Mouse (Mus musculus) spleen, adult 2 months (tissue): ENCODE measurements around the gene Plcb4. TPM values are rescaled to one million over a fixed set of nuclear protein-coding genes. Genes with fewer than 3 reads are reported as not detected.

Experiments
- DNase-seq, 2 experiments: peaks; one replicate each; pipeline versions ENCODE4 v3.0.0 to v3.0.0-alpha.2; 2012 to 2021; ENCODE audit warnings: low spot score in 2 of 2, low read depth in 1 of 2
- H3K27ac ChIP-seq: fragments of 200-500 bp; 2 replicates; pipeline ENCODE4 v1.5.1; 2012; ENCODE audit warnings: low read length, inconsistent platforms; ENCODE audit not compliant: insufficient read depth
- H3K27me3 ChIP-seq: fragments of 200-500 bp; 2 replicates; pipeline ENCODE4 v1.6.1; 2012; ENCODE audit warnings: mild to moderate bottlenecking, moderate library complexity, low read length, inconsistent platforms; ENCODE audit not compliant: control insufficient read depth, insufficient read depth
- H3K36me3 ChIP-seq: fragments of 200-500 bp; 2 replicates; pipeline ENCODE4 v1.6.1; 2012; ENCODE audit warnings: mild to moderate bottlenecking, low read length, inconsistent platforms; ENCODE audit not compliant: control insufficient read depth, insufficient read depth
- H3K4me1 ChIP-seq: fragments of 200-500 bp; 2 replicates; pipeline ENCODE4 v1.6.1; 2011; ENCODE audit warnings: inconsistent platforms; ENCODE audit not compliant: control insufficient read depth, insufficient read depth, insufficient read length
- H3K4me3 ChIP-seq: fragments of 200-500 bp; 2 replicates; pipeline ENCODE4 v1.5.1; 2011; ENCODE audit warnings: mild to moderate bottlenecking, inconsistent platforms; ENCODE audit not compliant: insufficient read depth, insufficient read length; ENCODE audit errors: extremely low read depth
- CTCF ChIP-seq: fragments of 200-500 bp; IDR thresholded peaks from 2 replicates; pipeline ENCODE4 v1.5.1; 2011; ENCODE audit warnings: mild to moderate bottlenecking, inconsistent platforms; ENCODE audit not compliant: insufficient read depth, insufficient read length, insufficient replicate concordance; ENCODE audit errors: extremely low read depth
- POLR2A ChIP-seq: fragments of 200-500 bp; IDR thresholded peaks from 2 replicates; pipeline ENCODE4 v1.6.1; 2011; ENCODE audit warnings: low read depth, low read length, inconsistent platforms
- WGBS: fragments of 180-500 bp; shearing (Covaris S2); methylation state at CpG from one replicate; pipeline ENCODE4 v1.1.7; 2018; 5-methylcytosine and 5-hydroxymethylcytosine counted together
- polyA plus RNA-seq: library from polyadenylated mRNA; depleted of rRNA; stranded (reverse); fragments of >200 nt; gene quantifications from 2 replicates; pipeline ENCODE4 v1.2.3, GENCODE M21; 2012

The Plcb4 gene
- polyA plus RNA-seq, 1 experiment: 2.4 TPM

- 92% methylated on average over 6 of the region's 6 CpGs for WGBS
These were observed 216.7 kb downstream of the Plcb4 start for GRCm38 (mm10) chr2:135875549-135875948.

GRCm38 (mm10) chr2:135879356-135879755, 220.5 kb downstream of the Plcb4 start:
- TF ChIP-seq CTCF (no peak), POLR2A (no peak)
- H3K4me1 ChIP-seq: no peaks in the 10 kb centered on the region
- no peak overlapping the region for H3K27ac ChIP-seq
- no peak overlapping the region for H3K4me3 ChIP-seq
- no peaks in the 10 kb centered on the region for H3K36me3 ChIP-seq
- no peaks in the 10 kb centered on the region for H3K27me3 ChIP-seq
- no peak for DNase-seq
- whole genome bisulfite sequencing: 89% methylated on average over 7 of the region's 7 CpGs

More at GRCm38 (mm10) chr2:135875549-135875948, 216.7 kb downstream of the Plcb4 start:
- Histone ChIP-seq H3K4me3 (no peak overlapping the region), H3K4me1 (no peaks in the 10 kb centered on the region), H3K36me3 (no peaks in the 10 kb centered on the region), H3K27me3 (no peaks in the 10 kb centered on the region), H3K27ac (no peak overlapping the region)
- TF ChIP-seq POLR2A (no peak), CTCF (no peak)
- no peak for DNase-seq

GRCm38 (mm10) chr2:135880269-135880760, 221.5 kb downstream of the Plcb4 start:
- 60% methylated on average over 6 of the region's 6 CpGs for WGBS
- no peaks in the 10 kb centered on the region for H3K36me3 ChIP-seq
- no peak for DNase-seq
- H3K27me3 ChIP-seq: no peaks in the 10 kb centered on the region
- H3K27ac ChIP-seq: no peak overlapping the region
- H3K4me1 ChIP-seq: no peaks in the 10 kb centered on the region
- TF ChIP-seq POLR2A (no peak), CTCF (no peak)
- H3K4me3 ChIP-seq: no peak overlapping the region

GRCm38 (mm10) chr2:135883359-135883758, 224.5 kb downstream of the Plcb4 start:
- H3K4me3 ChIP-seq: no peak overlapping the region
- 90% methylated on average over 4 of the region's 4 CpGs for WGBS
- no peak overlapping the region for H3K27ac ChIP-seq
- no peaks in the 10 kb centered on the region for H3K4me1 ChIP-seq
- no peak for TF ChIP-seq POLR2A
- TF ChIP-seq CTCF: no peak
- no peaks in the 10 kb centered on the region for H3K36me3 ChIP-seq
- no peak for DNase-seq
- no peaks in the 10 kb centered on the region for H3K27me3 ChIP-seq

- H3K36me3 ChIP-seq: no peaks in the 10 kb centered on the region
- WGBS: 65% methylated on average over 7 of the region's 7 CpGs
- no peaks in the 10 kb centered on the region for H3K4me1 ChIP-seq
- no peak for TF ChIP-seq CTCF
- TF ChIP-seq POLR2A: no peak
- no peak overlapping the region for H3K4me3 ChIP-seq
- H3K27me3 ChIP-seq: no peaks in the 10 kb centered on the region
- DNase-seq: no peak
- H3K27ac ChIP-seq: no peak overlapping the region
These were observed 225.8 kb downstream of the Plcb4 start for GRCm38 (mm10) chr2:135884534-135885180.

- Histone ChIP-seq H3K27ac (no peak overlapping the region), H3K27me3 (no peaks in the 10 kb centered on the region), H3K4me1 (no peaks in the 10 kb centered on the region), H3K36me3 (no peaks in the 10 kb centered on the region), H3K4me3 (no peak overlapping the region)
- DNase-seq: no peak
- TF ChIP-seq POLR2A (no peak), CTCF (no peak)
- WGBS: 72% methylated on average over 6 of the region's 6 CpGs
These were observed 226.8 kb downstream of the Plcb4 start for GRCm38 (mm10) chr2:135885607-135886006.

- H3K27ac ChIP-seq: no peak overlapping the region
- 82% methylated on average over 9 of the region's 9 CpGs for WGBS
- no peaks in the 10 kb centered on the region for H3K36me3 ChIP-seq
- no peak overlapping the region for H3K4me3 ChIP-seq
- no peak for TF ChIP-seq POLR2A
- no peaks in the 10 kb centered on the region for H3K27me3 ChIP-seq
- no peak for DNase-seq
- no peaks in the 10 kb centered on the region for H3K4me1 ChIP-seq
These were observed 227.4 kb downstream of the Plcb4 start for GRCm38 (mm10) chr2:135886081-135886679.
